Mouse (Mus musculus) right cerebral cortex, postnatal 14 days (tissue): ENCODE measurements around the gene Wwox.

Experiments
- DNase-seq: peaks from one replicate; pipeline ENCODE4 v3.0.0; 2022

Gene Wwox

DNA sequence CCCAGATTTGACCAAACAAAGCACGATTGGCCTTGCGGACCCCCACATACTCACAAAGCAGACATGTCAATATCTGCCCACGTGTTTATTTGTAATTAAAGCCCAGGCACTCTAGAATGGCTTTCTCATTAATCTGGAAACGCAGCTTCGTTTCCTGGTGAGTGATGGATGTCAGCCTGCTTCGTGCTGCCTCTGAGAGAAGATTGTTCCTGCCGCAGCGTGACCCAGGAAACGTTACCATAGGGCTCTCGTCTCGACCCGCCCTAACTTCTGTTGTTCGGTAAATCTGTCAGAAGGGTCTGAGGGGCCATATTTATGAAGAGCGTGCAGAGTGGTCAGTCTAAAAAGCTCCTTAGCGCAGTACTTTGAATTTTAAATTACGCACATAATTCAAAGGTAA, 164.9 kb downstream of the Wwox start:
- DNase-seq, result no peak

DNA sequence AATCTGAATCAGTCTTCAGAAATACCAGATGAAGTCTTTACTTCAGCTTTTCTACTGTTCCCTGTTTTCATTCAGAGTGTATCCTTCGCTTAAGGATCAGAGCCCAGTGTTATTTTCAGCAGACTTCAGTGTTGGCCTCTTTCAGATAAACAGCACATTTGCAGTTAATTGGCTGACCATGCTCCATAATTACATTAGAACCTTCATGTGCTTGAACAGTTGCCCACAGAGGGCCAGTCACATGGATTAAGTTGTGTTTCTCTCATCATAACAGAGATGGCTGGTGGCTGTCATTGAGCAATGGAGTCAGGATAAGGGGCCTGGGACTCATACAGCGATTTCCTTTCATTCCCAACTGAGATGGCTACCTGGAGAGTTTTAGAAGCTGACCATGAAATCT, 166.2 kb downstream of the Wwox start:
- DNase-seq, result no peak

DNA sequence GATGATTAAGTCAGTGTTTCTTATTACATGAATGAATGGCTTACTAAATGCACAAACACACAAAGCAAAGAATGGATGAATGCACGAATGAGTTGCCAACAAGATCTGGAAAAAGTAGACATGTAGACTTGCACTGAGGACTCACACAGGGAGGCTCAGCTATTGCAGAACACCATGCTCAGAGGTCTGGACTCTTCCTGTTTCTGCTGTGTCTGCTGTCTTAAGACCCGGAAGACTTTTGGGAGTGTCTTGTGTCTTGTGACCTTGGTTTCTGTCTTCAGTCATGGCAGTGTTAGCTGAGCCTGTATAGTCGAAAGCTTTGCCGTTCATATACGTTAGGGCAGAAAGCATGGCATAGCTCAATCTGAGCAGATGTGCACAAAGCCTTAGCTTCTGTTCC, 169.9 kb downstream of the Wwox start:
- DNase-seq, result no peak

DNA sequence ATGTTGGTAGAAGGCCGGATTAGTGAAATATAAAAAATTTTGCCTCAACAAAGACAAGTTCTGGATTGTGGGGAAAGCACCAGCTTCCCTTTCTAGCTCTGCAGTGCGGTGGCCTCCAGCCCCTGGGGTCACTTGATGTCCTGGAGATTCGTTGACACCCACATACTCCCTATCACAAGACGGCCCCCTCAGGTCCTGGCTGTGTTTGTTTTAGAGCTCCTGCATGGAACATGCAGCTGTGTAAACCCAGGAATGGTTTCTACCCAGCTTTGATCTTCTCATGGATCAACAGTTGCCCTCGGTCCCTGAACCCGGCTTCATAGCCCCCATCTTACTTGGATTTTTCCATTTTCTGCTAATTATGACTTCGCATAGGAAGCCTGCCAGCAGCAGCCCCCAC, 171.6 kb downstream of the Wwox start:
- DNase-seq, result no peak

DNA sequence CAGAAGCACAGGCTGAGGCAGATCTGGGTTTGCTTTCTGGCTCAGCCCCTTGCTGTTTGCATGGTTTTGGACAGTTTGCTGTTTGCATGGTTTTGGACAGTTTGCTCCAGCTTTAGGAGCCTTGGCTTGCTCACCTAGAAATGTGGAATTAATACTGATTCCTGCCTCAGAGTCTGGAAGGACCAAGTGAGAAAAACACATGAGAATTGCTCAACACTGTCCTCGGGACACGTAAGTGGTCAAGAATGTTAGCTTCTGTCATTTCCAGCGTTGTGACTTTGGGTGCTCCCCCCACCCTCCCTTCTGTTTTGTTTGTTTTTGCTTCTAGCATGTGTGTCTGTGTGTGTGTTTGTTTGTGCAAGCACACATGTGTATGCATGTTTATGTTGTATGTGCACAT, 172.6 kb downstream of the Wwox start:
- DNase-seq, result no peak

DNA sequence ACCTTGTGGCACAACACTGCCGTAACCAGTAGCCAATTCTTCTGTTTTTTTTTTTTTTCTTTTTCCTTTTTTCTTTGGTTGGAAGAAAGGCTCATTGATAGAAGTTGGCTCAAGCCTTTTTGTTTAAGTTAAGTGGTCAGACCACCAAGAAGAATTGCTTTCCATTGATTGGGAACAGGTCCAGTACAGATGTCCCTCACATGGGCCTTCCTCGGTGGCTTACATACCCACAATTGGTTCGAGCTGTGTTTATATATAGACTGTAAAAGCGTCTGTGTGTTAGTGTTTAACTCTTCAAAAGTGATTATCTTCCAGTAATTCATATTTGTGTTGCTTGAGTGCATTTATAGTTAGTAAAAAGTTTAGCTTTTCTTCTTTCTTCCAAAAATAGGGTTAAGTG, 176.0 kb downstream of the Wwox start:
- DNase-seq, result no peak

DNA sequence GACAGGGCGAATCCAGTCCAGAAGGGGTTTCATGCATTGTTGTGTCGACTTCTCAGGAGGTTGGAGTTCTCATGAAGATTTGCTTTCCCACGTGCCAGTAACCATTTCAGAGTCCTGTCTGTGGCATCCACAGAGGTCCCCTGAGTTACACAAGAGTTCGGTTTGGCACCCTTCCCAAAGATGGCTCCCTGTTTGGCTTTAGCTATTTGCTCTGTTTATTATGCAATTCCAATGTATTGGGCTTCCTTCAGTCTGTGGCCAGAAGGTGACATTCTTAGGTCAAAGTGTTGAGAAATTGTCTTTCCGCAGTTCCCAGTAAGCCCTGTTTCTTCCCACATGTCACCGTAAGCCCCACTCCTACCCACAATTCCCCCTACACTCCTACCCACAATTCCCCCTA, 176.5 kb downstream of the Wwox start:
- DNase-seq, result no peak

DNA sequence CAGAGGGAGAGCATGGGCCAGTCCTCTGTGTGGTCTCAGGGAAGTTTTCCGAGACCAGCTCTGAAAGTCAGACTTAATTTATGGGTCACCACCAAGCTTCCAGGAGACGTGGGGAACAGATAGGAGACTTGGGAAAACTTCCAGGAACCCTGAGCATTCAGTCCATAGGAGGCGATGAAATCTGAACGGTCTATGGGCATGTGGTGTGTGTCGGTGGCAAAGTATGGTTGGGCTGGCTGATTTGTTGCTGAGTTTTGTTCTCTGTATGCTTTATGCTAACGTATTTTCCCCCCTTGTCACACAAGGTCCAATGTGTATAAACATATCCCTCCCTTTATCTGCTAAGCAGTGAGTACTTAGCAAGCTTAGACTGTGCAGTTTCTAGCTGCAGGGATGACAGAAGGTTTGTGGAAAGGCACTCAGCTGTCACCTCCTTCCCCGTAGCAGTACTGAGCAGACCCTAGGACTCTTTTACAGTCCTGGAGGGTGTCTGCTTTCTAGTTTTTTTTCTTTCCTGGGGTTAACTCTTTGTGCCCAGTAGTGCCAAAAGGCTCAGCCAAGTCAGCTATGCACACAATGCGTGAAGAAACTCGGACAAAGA, 179.6 kb downstream of the Wwox start:
- DNase-seq, result no peak

DNA sequence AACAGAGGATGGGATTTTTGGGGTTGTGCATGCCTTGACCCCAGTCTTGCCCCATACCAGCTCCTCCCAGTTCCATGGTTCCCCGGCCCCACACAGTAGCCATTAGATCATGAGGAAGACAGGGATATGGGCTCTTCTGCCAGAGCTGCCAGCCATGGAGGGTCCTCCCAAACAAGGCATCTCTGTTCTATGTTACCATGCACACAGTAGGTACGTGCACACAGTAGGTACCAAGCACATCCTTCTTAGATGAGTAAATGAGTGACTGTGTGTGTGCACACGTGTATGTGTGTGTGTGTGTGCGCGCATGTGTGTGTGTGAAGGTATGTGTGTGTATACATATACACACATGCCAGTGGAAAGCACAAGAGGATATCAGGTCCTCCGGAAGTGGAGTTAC, 185.9 kb downstream of the Wwox start:
- no peak for DNase-seq

DNA sequence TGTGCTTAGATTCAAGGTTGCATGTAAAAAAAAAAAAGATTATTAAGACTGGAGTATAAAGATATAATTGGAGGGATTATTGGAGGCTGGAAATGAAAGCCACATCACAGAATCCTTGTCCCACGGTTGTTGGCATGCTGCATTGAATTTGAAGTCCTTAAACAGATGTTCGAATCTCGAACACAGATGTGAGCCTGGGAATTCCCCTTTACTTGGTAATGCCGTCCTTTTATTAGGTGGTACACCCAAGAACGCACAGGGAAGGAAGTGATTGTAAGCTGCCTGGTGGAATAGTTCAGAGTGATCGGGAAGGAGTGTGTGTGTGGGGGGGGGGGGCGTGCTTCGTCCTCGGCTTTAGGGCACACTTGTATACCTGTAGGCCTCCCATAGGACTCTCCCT, 187.4 kb downstream of the Wwox start:
- DNase-seq, result no peak

DNA sequence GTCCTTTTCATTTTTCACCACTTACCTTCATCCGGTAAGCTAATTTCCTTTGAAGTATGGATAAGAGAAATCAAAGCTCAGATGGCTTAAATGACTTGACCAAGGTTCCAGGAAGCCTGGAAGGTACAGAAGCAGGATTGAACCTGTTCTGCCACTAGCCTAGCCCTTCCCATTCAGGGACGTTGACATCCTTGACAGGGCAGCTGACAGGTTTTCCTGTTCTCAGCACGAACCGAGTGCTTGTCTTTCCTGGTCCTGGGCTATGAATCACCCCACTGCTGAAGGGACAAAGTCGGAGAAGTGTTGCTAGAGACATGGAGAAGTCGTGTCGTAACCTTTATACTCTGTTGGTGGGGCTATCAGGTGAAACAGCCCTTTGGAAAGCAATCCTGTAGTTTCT, 190.3 kb downstream of the Wwox start:
- DNase-seq, result no peak

DNA sequence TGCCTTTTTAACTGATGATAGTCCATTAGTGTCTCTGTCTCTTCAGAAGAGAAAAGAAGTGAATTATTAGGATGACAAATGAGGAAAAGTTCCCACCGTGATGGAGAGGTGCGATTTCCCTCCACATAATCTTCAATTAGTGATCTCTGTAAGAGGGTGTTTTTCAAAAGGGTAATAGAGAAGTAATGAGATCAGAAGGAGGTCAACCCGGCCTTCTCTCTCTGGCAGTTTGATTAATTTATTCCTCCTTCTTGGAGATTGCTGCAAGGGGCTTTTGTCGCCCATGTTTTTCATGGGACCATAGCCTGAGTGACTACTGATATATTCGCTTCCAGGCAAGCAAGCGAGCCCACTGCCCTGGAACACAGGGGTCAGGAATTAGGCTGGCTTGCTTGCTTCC, 191.6 kb downstream of the Wwox start:
- no peak for DNase-seq

DNA sequence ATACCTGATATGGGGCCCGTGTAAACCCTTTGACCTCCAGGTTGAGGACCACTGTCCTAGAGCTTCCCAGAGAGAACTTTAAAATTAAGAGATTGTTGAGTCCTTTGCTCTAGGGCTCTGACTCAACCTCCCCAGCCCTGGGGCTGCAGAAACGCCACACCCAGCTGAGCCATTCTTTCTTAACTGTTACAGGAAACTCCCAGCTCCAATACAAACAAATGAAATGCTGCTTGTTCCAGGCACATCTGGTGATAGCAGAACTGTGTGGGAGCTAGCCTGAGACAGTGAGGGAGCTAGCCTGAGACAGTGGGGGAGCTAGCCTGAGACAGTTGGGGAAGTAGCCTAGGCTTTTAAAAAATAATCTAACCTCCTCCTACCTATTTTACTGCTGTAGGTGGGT, 194.7 kb downstream of the Wwox start:
- no peak for DNase-seq

DNA sequence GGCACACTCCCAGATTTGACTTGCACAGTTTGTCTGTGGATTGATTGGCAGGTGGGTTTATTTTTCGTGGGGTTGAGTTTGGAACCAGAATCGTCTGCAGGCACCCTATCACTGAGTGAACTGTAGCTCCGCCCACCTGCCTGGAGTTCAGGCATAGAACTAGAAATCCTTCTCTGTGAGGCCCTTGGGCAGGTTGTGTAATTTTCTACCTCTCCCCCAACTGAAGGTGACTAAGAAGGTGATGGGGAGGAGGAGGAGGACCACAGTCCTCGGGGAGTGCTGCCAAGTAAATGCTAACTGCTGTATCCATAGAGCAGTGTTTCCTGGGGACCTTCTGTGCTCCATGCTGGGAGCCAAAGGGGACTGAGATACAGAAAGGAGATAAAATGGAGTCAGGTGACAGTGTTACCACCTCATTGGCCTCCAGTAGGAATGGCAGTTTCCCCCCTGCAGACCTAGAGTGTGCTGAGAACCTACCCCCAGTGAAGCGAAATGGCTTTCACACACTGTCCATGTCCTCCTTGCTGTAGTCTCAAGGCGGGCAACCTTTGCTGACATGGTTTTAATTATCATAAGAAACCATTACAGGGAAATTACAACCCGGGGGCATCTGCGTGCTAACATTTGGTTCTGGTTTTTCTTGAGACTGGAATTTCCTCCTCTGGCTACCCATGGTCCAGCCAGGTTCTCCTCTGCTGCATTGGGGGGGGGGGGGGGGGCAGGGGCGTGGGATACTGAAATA, 195.4 kb downstream of the Wwox start:
- DNase-seq, result no peak

DNA sequence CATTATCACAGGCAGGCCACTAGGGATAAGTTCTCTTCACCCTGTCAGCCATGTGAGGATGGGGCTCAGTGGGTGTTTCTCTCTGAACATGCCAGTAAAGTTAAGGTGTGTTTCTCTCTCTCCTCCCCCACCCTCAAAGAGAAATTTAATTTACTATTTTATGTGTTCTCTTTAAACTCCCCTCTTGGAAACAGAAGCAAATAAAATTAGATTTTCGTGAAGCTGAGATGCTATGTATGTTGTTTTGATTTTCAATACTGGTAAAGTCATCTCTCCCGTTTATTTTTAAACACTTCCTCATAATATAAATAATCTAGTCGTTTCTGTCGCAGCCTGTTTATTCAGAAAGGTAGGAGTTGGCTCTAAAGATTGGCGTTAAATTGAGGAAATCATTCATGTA, 196.9 kb downstream of the Wwox start:
- DNase-seq, result no peak

DNA sequence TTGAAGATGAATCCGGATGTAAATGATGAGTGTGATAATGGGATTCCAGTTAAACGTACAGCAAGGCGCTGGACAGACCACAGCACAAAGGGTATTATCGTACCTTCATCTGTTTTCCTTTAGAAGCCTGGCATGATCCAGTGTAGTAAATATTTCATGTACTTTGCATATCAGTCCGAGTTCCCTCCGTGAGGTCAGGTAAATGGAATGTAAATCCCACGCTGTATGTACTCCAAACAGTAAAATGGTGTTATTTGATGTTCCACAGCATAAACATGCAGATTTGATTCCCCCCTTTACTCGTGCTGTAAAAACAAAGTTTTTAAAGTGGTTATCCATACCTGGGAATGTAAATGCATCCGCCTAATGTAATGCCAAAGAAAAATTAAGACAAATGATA, 202.4 kb downstream of the Wwox start:
- DNase-seq, result no peak

DNA sequence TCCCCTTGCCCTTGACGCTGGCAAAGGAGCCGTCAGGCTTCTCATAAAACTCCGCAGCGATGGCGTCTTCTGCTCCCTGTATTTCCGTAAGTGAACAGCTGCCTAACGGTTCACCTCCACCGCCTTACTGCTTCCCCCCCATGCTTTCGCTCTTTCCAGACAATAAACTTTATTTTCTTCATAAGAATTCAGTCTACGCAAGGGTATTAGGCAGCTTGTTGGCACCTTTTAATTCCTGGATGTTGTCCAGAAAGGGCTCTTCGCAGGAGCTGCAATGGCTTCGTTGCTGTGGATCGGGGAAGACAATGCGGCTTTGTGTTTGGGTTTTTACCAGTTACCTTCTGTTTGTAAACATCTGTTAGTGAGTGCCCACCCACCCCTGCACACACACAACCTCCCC, 211.3 kb downstream of the Wwox start:
- no peak for DNase-seq

DNA sequence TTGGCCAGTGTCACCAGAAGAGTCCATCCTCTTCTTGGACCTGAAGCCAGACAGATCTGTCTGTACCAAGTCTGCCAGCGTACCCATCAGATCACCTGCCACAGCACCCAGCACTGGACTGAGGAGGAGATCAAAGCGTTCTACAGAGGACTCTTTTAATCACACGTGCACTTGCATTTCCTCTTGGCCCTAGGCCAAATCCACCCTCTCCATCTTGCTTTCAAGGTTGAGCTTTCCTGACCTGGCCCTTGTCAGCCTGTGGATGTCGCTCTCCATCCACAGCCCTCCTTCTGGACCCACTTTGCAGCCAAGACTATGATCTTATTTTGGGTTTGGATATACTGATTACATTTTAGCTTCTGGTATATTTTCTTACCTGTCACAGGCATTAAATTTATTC, 218.3 kb downstream of the Wwox start:
- DNase-seq, result no peak

DNA sequence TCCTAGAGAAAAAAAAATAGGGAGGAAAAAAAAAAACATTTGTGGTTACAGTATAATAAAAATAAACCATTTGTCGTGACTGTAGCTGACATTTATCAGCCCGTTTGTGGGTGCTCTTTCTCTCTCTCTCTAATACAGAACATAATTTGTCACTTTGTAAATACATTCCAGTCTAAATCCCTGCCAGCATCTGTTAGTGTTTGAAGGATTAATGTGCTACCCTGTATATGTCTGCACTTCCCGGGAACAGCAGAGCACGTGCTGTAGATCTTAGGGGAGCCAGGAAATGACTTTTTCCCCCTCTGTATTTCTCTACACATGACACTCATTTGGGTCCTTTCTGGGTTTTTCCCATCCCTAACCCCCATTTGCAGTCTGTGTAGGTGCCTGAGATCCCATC, 219.0 kb downstream of the Wwox start:
- no peak for DNase-seq

DNA sequence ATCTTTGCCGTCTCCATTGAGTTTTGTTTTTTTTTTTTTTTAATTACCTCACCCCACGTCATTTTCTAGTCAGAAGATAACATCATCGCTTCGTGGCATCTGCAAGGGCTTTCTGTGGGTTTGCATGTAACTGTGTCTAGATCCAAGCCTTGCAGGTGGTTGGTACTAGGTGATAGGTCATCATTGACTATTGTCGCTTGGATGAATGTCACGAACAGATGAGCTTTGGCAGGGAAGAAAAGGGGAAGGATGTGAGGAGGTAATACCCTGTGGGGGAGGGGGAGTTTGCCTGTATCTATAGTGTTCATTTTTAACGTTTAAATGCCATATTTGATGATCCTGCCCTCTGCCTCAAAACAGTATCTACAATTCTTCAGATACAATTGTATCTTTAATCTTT, 223.6 kb downstream of the Wwox start:
- no peak for DNase-seq

DNA sequence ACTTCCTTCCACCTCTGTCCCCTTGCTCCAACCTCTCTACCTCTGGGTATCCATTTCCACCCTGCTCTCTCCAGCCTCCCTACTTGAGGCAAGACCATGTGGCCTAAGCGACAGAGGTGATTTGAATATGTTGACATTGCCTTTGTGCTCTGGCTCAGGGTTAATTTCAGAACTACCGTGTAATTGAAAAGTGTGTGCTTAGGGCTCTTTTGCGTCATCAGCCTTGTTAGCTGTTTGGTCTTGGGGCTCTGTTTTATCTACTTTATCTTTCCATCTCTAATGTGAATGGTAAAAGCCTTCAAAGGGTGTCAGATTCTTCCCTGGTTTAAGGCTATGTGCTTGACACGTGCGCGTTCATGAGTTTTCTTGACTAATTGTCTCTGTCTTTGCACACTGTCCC, 226.1 kb downstream of the Wwox start:
- no peak for DNase-seq

DNA sequence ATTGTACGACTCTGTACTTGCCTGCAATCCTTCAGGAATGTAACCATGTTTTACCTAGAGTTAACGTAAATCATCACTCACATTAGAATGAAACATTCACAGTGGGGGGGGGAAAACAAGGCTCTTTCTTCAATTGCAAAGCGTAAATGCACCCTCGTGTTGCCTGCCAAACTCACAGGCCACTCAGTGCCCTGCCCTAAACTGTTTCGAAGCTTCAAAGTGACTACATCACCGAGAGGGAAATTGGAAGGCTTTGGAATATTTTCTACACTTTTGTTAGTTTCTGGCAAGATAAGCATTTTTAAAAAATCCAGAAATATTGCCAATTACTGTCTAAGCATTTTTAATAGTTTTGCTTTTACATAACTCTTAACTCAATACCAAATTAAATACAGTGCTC, 231.3 kb downstream of the Wwox start:
- no peak for DNase-seq

DNA sequence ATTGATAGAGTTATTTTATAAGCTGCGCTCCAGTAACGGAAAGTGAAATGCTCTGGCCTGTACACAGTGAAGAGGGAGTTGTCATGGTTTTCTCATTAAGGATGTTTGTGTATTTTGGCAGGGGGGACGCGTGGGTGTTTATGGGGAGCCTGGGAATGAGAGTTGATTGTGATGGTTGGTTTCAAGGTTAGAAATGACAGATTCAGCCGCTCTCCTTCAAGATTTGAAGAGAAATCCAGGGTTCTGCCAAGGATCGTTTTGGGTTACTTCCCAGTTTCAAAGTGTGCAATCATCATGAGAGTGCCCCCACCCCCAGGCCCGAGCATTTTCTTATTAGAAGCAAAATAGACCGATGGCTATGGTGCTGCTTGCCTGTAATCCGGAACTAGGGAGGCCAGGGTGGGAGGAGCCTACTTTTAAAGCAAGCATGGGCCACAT, 231.8 kb downstream of the Wwox start:
- no peak for DNase-seq

DNA sequence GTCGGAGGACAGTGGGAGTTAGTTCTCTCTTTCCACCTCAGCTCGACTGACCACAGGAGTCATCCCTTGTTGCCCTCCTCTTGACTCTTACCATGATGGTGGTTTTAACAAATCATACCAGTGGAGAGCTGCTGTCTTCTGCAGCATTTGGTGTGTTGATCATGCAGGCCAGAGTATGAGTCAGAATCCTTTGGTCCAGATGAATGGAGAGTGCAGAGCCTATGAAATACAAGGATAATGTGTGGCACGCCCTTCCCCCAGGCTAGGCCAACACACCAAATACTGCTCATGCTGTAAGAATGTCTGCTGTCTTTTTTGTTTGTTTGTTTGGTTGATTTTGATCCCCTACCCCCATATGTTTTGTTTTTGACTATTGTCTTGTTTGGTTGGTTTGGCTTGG, 234.0 kb downstream of the Wwox start:
- DNase-seq, result no peak

DNA sequence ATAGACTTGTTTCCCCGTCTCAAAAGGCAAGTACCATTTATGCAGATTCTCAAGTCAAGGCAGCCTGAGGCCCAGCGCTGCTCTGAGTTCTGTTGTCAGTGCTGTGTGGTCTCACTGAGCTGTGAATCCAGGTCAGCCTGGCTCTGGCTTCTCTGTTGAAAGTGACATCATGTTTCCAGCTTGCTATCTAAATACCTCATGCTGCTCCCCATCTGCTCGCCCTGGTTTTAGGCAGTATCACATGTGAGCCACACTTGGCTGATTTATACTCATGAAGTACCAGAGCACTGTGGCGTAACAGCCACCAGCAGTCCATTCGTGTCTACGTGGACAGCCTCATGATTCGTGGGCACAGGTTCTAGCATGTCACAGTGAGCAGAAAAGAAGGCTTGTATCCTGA, 235.7 kb downstream of the Wwox start:
- no peak for DNase-seq
